Mouse (Mus musculus) heart, embryonic 13.5 days (tissue): Measurements from ENCODE around the gene Ptgis. TPM values are rescaled to one million over a fixed set of nuclear protein-coding genes. Genes with fewer than 3 reads are reported as not detected.

Experiments used
- ATAC-seq: fragments of 200-750 bp; cut with Nextera tagmentation; 2 replicates; pipeline ENCODE4 v1.8.0; 2017; ENCODE audit warnings: moderate TSS enrichment; ENCODE audit not compliant: insufficient number of reproducible peaks, low FRiP score, low TSS enrichment; ENCODE audit errors: extremely low read depth
- H3K27ac ChIP-seq: fragments of 300-500 bp; sonication (generic); replicated peaks from 2 replicates; pipeline ENCODE4 v1.5.1; 2015; ENCODE audit warnings: moderate library complexity, mild to moderate bottlenecking, inconsistent platforms
- H3K27me3 ChIP-seq: fragments of 300-500 bp; sonication (generic); replicated peaks from 2 replicates; pipeline ENCODE4 v1.6.1; 2015; ENCODE audit warnings: mild to moderate bottlenecking, inconsistent platforms
- H3K36me3 ChIP-seq: fragments of 300-500 bp; sonication (generic); 2 replicates; pipeline ENCODE4 v1.6.1; 2015; ENCODE audit warnings: mild to moderate bottlenecking, inconsistent platforms
- H3K4me1 ChIP-seq: fragments of 300-500 bp; sonication (generic); 2 replicates; pipeline ENCODE4 v1.6.1; 2015; ENCODE audit warnings: inconsistent platforms
- H3K4me2 ChIP-seq: fragments of 300-500 bp; sonication (generic); 2 replicates; pipeline ENCODE4 v1.6.1; 2015; ENCODE audit warnings: inconsistent platforms, mild to moderate bottlenecking, moderate library complexity
- H3K4me3 ChIP-seq: fragments of 300-500 bp; sonication (generic); 2 replicates; pipeline ENCODE4 v1.5.1; 2015; ENCODE audit warnings: moderate library complexity, mild to moderate bottlenecking, inconsistent platforms
- H3K9ac ChIP-seq: fragments of 300-500 bp; sonication (generic); 2 replicates; pipeline ENCODE4 v1.6.1; 2015; ENCODE audit warnings: inconsistent platforms, mild to moderate bottlenecking, moderate library complexity
- H3K9me3 ChIP-seq: fragments of 300-500 bp; sonication (generic); 2 replicates; pipeline ENCODE4 v1.6.1; 2016; ENCODE audit warnings: inconsistent platforms
- WGBS: fragments of 180-500 bp; shearing (Covaris S2); methylation state at CpG from one replicate; pipeline ENCODE4 v1.1.7; 2015; ENCODE audit warnings: mixed read lengths; 5-methylcytosine and 5-hydroxymethylcytosine counted together
- polyA plus RNA-seq: library from polyadenylated mRNA; unstranded; fragments of >200 nt; fragmentation: Nextera tagmentation; extraction: Ambion mirVana; gene quantifications from 2 replicates; pipeline ENCODE4 v1.2.1, GENCODE M21; 2015

Ptgis gene
- polyA plus RNA-seq, 1 experiment from 2014 or later, result 21.6 TPM

DNA sequence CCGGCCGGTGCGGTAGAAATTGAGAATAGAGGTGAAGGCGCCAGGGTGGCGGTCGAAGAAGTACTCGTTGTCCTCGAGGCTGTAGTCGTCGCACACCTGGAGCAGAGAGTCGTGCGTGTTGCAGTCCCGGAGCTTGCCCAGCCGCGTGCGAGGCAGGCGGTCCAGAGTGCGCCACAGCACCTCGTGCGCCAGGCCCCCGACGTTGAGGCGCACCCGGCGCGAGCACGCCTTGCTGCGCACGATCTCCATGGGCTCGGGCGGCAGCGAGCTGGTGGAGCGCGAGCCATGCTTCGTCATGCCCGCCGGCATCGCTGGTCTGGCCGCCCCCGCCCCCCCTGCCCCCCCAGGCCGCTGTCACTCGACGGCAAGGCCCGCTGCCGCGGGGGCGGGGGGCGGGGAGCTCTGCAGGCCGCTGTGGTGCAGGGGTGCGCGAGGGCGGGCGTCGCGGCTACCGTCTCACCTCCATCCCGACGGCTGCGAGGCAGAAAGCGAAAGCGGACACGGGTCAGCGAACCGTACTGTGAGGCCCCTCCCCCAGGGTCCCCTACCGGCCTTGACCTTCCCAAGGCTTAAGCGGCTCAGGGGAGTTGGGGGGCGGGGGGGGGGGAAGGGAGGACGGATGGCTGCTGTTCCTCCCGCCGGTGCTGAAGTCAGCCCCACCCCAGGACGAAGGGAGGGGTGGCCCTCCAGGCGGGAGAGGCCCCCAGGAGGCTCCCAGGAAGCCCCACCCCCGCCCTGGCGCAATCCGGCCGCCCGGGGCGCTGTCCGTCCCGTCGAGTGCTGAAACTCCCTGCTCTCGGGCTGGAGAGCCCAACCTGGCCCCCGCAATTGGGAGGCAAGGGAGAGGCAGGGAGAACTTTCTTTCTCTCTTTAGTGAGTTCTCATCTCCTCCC is 51.8 kb downstream of the Ptgis start:
- Histone ChIP-seq H3K4me1 (peaks cover 24% of the 10 kb centered on the region), H3K9ac (peak overlapping the region; percentile 54; the same call in 1 of the 2 replicates), H3K4me2 (peak overlapping the region; percentile 86), H3K27me3 (peaks cover 85% of the 10 kb centered on the region), H3K9me3 (no peaks in the 10 kb centered on the region), H3K36me3 (no peaks in the 10 kb centered on the region), H3K4me3 (peak overlapping the region; percentile 63), H3K27ac (no peak overlapping the region)
- 12% methylated on average over 80 of the region's 83 CpGs for WGBS
- peak; percentile 22; the same call in 1 of the 2 replicates for ATAC-seq

DNA sequence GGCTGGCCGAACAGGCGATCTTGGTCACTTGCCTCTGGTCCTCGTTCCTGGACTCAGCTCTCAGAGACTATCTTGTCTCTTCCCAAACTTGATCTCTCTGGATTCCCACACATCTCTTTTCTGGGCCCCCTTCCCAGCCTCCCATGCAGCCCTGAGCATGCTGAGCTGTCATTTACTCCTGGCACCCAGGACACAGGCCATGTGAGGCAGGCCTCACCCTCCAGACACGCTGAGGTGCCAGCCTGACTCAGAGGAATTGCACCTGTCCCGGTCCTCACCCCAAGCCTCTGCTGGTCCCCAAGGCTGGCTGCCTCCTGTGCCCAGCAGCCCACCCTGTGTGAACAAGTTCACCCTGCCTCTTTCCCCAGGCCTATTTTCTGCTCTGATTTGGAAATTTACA is 53.3 kb downstream of the Ptgis start:
- Histone ChIP-seq H3K27me3 (peaks cover 75% of the 10 kb centered on the region), H3K36me3 (no peaks in the 10 kb centered on the region), H3K9me3 (no peaks in the 10 kb centered on the region), H3K27ac (no peak overlapping the region), H3K9ac (no peak overlapping the region), H3K4me3 (no peak overlapping the region), H3K4me2 (no peak overlapping the region), H3K4me1 (peaks cover 24% of the 10 kb centered on the region)
- WGBS, result 66% methylated on average over 5 of the region's 5 CpGs
- ATAC-seq, result no peak

- Histone ChIP-seq H3K4me2 (no peak overlapping the region), H3K4me1 (peaks cover 24% of the 10 kb centered on the region), H3K27me3 (peaks cover 71% of the 10 kb centered on the region), H3K9ac (no peak overlapping the region), H3K9me3 (no peaks in the 10 kb centered on the region), H3K36me3 (no peaks in the 10 kb centered on the region), H3K4me3 (no peak overlapping the region), H3K27ac (no peak overlapping the region)
- WGBS, result 42% methylated on average over 10 of the region's 10 CpGs
- ATAC-seq, result no peak
These were observed 53.9 kb downstream of the Ptgis start for GRCm38 (mm10) chr2:167186544-167186943.

DNA sequence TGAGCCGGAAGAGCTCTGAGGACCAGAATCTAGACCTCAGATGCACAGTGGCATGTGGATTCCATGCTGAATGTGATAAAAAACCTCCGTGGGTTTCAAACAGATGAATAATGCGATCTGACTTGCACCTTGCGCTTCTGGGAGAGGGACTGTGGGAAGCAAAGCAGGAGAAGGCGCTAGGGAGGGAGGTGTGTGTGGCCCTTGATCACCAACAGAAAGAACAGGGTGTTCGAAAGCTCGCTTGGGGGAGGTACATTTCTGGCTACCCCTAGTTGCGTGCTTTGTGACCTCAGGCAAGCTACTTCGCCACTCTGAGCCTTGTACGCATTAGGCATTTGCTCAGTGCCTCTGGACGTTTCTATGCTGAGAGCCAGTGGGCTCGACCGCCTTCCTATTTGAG is 54.4 kb downstream of the Ptgis start:
- no peaks in the 10 kb centered on the region for H3K9me3 ChIP-seq
- H3K36me3 ChIP-seq, result no peaks in the 10 kb centered on the region
- 57% methylated on average over 13 of the region's 13 CpGs for WGBS
- no peak overlapping the region for H3K9ac ChIP-seq
- H3K4me2 ChIP-seq, result no peak overlapping the region
- no peak for ATAC-seq
- no peak overlapping the region for H3K4me3 ChIP-seq
- H3K4me1 ChIP-seq, result peaks cover 24% of the 10 kb centered on the region
- H3K27ac ChIP-seq, result no peak overlapping the region
- H3K27me3 ChIP-seq, result peaks cover 67% of the 10 kb centered on the region

- H3K4me2 ChIP-seq, result no peak overlapping the region
- no peaks in the 10 kb centered on the region for H3K36me3 ChIP-seq
- H3K4me1 ChIP-seq, result peaks cover 20% of the 10 kb centered on the region
- H3K27me3 ChIP-seq, result peaks cover 63% of the 10 kb centered on the region
- no peak overlapping the region for H3K4me3 ChIP-seq
- no peak overlapping the region for H3K27ac ChIP-seq
- H3K9ac ChIP-seq, result no peak overlapping the region
- no peak for ATAC-seq
- H3K9me3 ChIP-seq, result no peaks in the 10 kb centered on the region
- WGBS, result 68% methylated on average over 2 of the region's 2 CpGs
These were observed 55.0 kb downstream of the Ptgis start for GRCm38 (mm10) chr2:167185432-167185831.

- WGBS, result 73% methylated on average over 14 of the region's 14 CpGs
- no peak overlapping the region for H3K4me3 ChIP-seq
- no peaks in the 10 kb centered on the region for H3K4me1 ChIP-seq
- H3K4me2 ChIP-seq, result no peak overlapping the region
- H3K27me3 ChIP-seq, result peaks cover 44% of the 10 kb centered on the region
- H3K9ac ChIP-seq, result no peak overlapping the region
- H3K36me3 ChIP-seq, result no peaks in the 10 kb centered on the region
- H3K27ac ChIP-seq, result no peak overlapping the region
- ATAC-seq, result no peak
- no peaks in the 10 kb centered on the region for H3K9me3 ChIP-seq
These were observed 58.6 kb downstream of the Ptgis start for GRCm38 (mm10) chr2:167181662-167182389.

DNA sequence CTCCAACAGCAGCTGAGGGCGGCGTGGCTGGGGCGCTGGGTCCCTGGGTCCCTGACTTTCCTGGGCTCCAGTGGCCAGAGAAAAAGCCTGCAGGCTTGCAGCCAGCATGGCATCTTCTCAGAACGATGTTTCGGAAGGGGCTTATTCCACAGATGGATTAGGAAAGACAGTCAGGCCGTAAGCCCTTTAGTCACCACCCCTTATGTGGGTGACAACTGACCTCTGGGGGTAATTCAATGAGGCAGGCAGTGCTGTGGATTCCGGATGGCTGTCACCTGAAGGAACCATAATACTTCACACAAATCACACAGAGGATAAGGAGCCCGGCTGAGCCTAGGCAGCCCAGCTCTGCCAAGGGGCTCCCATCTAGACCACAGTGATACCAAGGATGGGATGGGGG is 59.3 kb downstream of the Ptgis start:
- Histone ChIP-seq H3K4me3 (no peak overlapping the region), H3K36me3 (no peaks in the 10 kb centered on the region), H3K9me3 (no peaks in the 10 kb centered on the region), H3K27ac (no peak overlapping the region), H3K4me1 (no peaks in the 10 kb centered on the region), H3K27me3 (peaks cover 37% of the 10 kb centered on the region), H3K4me2 (no peak overlapping the region), H3K9ac (no peak overlapping the region)
- WGBS, result 70% methylated on average over 8 of the region's 8 CpGs
- no peak for ATAC-seq

- H3K4me2 ChIP-seq, result no peak overlapping the region
- no peak overlapping the region for H3K9ac ChIP-seq
- no peaks in the 10 kb centered on the region for H3K4me1 ChIP-seq
- no peak overlapping the region for H3K27ac ChIP-seq
- H3K4me3 ChIP-seq, result no peak overlapping the region
- no peaks in the 10 kb centered on the region for H3K36me3 ChIP-seq
- H3K27me3 ChIP-seq, result peaks cover 22% of the 10 kb centered on the region; the same call in 1 of the 2 replicates
- no peak for ATAC-seq
- no peaks in the 10 kb centered on the region for H3K9me3 ChIP-seq
- WGBS, result 70% methylated on average over 10 of the region's 10 CpGs
These were observed 61.1 kb downstream of the Ptgis start for GRCm38 (mm10) chr2:167179301-167179700.

DNA sequence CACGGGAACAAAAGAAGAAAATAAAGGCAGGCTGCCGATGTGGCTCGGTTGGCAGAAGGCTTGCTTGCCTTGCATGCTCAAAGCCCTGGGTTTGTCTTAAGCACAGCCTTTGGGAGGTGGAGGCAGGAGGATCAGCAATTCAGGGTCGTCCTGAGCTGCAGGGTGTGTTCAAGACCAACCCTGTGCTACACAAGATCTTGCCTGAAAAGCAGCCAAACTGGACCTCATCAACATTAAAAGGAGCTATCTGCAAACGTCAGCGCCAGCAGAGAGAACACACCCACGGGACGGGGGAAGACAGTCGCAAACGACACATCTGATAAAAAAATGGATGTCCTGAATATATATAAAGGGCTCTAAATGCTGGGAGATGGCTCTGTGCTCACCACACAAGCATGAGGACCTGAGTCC is 63.2 kb downstream of the Ptgis start:
- Histone ChIP-seq H3K36me3 (no peaks in the 10 kb centered on the region), H3K9ac (no peak overlapping the region), H3K4me1 (no peaks in the 10 kb centered on the region), H3K4me2 (no peak overlapping the region), H3K9me3 (no peaks in the 10 kb centered on the region), H3K4me3 (no peak overlapping the region), H3K27ac (no peak overlapping the region), H3K27me3 (peaks cover 22% of the 10 kb centered on the region; the same call in 1 of the 2 replicates)
- 62% methylated on average over 10 of the region's 10 CpGs for WGBS
- ATAC-seq, result no peak

- no peak for ATAC-seq
- H3K36me3 ChIP-seq, result no peaks in the 10 kb centered on the region
- H3K27ac ChIP-seq, result no peak overlapping the region
- H3K27me3 ChIP-seq, result peaks cover 18% of the 10 kb centered on the region; the same call in 1 of the 2 replicates
- 82% methylated on average over 6 of the region's 6 CpGs for WGBS
- no peak overlapping the region for H3K4me3 ChIP-seq
- H3K4me1 ChIP-seq, result no peaks in the 10 kb centered on the region
- no peak overlapping the region for H3K9ac ChIP-seq
- no peak overlapping the region for H3K4me2 ChIP-seq
- no peaks in the 10 kb centered on the region for H3K9me3 ChIP-seq
These were observed 65.1 kb downstream of the Ptgis start for GRCm38 (mm10) chr2:167175284-167175683.

- no peaks in the 10 kb centered on the region for H3K9me3 ChIP-seq
- no peak for ATAC-seq
- whole genome bisulfite sequencing, result 55% methylated on average over 5 of the region's 5 CpGs
- H3K27me3 ChIP-seq, result peaks cover 11% of the 10 kb centered on the region; the same call in 1 of the 2 replicates
- H3K4me2 ChIP-seq, result no peak overlapping the region
- peaks cover 8% of the 10 kb centered on the region for H3K4me1 ChIP-seq
- H3K27ac ChIP-seq, result peak overlapping the region; percentile 73
- no peak overlapping the region for H3K4me3 ChIP-seq
- no peaks in the 10 kb centered on the region for H3K36me3 ChIP-seq
- no peak overlapping the region for H3K9ac ChIP-seq
These were observed 67.1 kb downstream of the Ptgis start for GRCm38 (mm10) chr2:167173051-167173875.
